Mouse (Mus musculus) T-helper 2 cell (primary cell): ENCODE results near the gene Trim30c.
"Not testable (repeated sequence)": the region's sequence is repeated elsewhere in the genome, so short reads cannot be mapped to it uniquely, and the experiment has no call there.

Source experiments
- in situ Hi-C: fragments of 300-600 bp; cut with MboI, MseI; formaldehyde crosslinking; loops from one replicate; pipeline ENCODE4 v1.15.1; 2025; ENCODE audit warnings: high pct_unique_total_duplicates

Gene Trim30c

DNA sequence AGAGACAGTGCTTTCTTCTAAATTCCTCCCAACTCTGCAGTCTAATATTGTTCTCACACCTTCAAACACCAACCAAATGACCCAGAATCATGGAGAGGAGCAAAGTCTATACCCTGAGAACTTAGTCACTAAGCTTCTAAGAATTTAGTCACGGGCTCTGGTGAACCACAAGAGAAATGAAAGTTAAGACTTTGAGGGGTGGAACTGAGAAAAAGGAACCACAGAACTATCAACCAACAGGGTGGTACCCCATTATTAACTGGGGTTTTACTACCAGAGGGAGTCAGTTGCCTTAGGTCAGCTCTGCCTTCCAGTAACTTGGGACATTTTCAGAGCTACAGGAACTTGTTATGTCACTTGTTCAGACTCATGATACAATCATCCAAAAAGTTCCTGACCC lies at the start of gene Trim30c:
Trim30c (minus strand) TSS at position 140 of the 400 bp plus-strand sequence.
- in situ Hi-C loops: no loop called here

DNA sequence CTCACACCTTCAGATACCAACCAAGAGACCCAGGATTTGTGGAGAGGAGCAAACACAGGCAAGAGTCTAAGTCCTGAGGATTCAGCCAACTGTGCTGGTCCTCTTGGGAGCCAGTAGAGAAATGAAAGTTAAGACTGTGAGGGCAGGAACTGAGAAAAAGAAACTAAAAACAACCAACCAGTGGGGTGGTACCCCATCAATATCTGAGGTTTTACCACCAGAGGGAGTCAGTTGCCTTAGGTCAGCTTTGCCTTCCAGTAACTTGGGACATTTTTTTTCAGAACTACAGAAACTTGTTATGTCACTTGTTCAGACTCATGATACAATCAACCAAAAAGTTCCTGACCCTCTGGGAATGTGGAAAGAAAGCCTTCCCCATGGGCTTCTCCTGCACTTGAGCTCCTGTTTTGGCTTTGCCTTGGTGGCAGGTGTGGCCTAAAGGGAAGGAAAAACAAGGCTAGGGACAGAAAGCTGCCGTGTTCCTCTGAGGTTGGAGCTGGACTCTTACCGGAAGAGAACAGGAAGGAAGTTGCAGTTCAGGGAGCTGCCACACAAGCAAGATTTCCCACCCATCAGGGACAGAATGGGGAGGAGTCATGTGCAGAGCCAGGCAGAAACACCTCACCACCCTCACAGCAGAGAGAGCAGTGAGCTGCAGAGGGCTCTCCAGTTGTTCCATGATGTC lies 45.5 kb upstream of the Trim30c start:
- in situ Hi-C loops: no loop called here

- in situ Hi-C loops: no loop called here
Measured at GRCm38 (mm10) chr7:104404460-104404950, 3.9 kb upstream of the Trim30c start.

- in situ Hi-C loops: no loop called here
Measured at GRCm38 (mm10) chr7:104401140-104401539, 503 bp upstream of the Trim30c start.

DNA sequence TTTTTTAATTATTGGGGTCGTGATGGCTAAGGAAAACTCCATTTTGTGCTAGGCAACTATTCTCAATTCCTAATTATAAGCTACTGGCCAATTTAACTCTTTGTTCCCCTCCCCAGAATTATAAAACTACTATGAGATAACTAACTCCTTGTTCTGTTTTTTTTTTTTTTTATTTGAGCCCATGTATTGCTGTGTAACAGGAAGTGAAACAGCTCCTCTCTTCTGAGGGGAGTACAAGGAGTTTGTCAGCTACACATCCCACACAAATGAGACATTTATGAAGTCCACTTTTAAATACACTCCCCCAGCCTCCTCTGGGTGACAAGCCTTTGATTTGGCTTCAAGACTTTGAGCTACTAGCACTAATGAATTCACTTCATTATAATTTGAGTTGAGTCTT lies 2.1 kb downstream of the Trim30c start:
- in situ Hi-C loops: no loop called here

- in situ Hi-C loops: loop anchor here (10.0 kb wide), 1 partner anchor 235 kb away; the partner anchor contains the start of gene Olfr655
Measured at GRCm38 (mm10) chr7:104369736-104370414, 30.8 kb downstream of the Trim30c start, which contains the start of gene Trim30b. TSS of gene Trim30b (minus strand) at chr7:104369884.

GRCm38 (mm10) chr7:104366339-104366738 lies 34.3 kb downstream of the Trim30c start:
- in situ Hi-C loops: no loop called here

GRCm38 (mm10) chr7:104353600-104353967 lies 47.1 kb downstream of the Trim30c start:
- in situ Hi-C loops: loop anchor here (5.0 kb wide), 1 partner anchor 36 kb away; the partner anchor contains the start of gene Trim12a

DNA sequence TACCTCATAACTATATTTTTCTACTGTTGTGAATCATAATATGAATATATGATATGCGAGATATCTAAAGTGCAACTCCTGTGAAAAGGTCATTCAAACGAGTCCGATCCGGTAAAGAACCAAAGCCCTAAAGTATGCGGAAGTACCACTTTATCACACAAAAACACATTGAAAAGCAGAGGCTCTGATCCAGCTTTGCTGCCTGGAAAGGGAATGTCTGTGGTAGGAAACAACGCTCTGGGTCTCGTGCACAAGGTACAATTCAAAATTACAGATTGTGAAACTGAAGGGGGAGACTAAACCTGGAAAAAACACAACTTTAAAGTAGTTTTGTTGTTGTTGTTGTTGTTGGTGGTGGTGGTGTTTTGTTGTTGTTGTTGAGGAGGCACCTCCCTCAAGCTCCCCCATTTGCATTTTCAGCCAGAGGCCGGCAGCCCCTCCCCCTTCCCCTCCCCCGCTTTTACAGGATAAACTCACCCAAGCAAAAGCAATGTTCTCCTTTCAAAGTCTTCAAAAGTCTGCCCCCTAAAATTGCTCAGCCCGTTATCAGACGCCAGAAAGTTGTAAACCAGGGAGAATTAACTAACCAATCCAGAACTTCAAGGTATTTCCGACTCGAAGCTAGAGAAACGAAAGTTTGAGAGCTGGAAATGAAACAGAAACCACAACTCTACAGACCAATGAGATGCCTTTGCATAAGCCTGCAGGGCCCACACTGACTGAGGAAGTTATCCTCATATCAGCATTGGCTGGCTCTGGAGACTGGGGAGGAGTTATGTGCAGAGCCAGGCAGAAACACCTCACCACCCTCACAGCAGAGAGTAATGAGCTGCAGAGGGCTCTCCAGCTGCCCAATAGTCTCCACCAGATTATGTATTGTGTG lies 47.7 kb downstream of the Trim30c start, which contains the start of gene Trim12c:
Trim12c (minus strand) TSS at position 646 of the 883 bp plus-strand sequence.
- in situ Hi-C loops: loop anchor here (5.0 kb wide), 1 partner anchor 36 kb away; the partner anchor contains the start of gene Trim12a

DNA sequence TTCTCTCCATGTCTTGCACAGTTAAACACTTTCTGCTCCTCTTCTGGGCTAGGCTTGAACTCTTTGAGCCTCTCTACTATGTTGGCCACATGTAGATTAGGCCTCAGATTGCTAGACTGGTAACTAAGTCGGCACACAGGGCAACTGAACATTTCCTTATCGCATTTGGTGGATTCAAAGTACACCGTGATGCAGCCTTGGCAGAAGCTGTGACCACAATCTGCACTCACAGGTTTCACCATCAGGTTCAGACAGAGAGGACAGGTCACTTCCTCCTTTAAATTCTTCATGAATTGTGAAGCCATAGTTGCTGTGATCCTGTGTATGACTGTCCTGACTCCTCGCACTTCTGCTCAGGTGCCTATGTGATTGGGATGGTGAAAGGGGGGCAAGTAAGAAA lies 52.6 kb downstream of the Trim30c start:
- in situ Hi-C loops: not testable (repeated sequence)

DNA sequence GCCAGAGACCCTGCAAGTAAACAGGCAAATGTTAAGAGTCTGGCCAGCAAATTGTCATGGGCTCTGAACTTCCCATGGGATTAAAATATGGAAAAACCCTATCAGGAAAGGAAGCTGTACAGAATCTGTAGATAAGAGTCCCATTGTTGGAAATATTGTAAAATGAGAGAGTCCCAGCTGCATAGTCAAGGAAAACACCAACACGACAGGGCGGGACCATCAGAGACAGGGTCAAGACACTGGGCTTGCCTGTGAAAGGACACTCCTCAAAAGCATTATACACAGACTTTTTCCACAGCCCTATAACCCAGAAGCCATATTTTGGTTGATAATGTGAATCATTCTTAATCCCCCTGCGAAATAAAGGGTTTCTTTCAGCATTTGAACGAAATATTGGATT lies 59.9 kb downstream of the Trim30c start:
- in situ Hi-C loops: not testable (repeated sequence)

DNA sequence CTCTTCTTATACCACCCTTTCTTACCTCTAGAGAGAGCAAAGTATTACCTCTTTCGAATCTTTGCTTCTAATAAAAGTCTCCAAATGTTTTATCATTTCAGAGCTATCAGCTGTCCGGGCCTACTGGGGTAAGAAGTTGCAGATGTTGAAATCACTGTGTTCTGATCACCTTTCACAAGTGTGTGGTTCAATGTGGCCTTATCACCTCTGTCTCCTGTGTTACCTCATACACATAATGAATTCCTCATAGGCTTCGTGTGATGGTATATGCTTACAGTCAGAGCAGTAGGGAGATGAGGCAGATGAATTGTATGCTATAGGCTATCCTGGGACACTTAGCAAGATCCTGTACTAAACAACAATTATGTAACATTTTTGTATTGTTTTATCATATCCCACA lies 65.1 kb downstream of the Trim30c start:
- in situ Hi-C loops: loop anchor here (5.0 kb wide), 1 partner anchor 73 kb away; no protein-coding TSS in a partner anchor
